Mouse (Mus musculus): ENCODE measurements around the gene Gsap. TPM values are rescaled to one million over a fixed set of nuclear protein-coding genes. Genes with fewer than 3 reads are reported as not detected.
"Not testable (repeated sequence)": the region's sequence is repeated elsewhere in the genome, so short reads cannot be mapped to it uniquely, and the experiment has no call there.

The Gsap gene
- polyA plus RNA-seq, 1 experiment, result 17.7 TPM

GRCm38 (mm10) chr5:21255551-21256132 is 69.6 kb downstream of the Gsap start:
- DNase-seq (ENCODE audit: extremely low spot score in 1 of 2, low spot score in 1 of 2), result no peak

- DNase-seq (ENCODE audit: extremely low spot score in 1 of 2, low spot score in 1 of 2), result no peak
Measured at GRCm38 (mm10) chr5:21257126-21257525, 71.1 kb downstream of the Gsap start.

- no peak for DNase-seq (ENCODE audit: extremely low spot score in 1 of 2, low spot score in 1 of 2)
Measured at GRCm38 (mm10) chr5:21257806-21258205, 71.8 kb downstream of the Gsap start.

GRCm38 (mm10) chr5:21260746-21261145 is 74.7 kb downstream of the Gsap start:
- no peak for DNase-seq (ENCODE audit: extremely low spot score in 1 of 2, low spot score in 1 of 2)

- DNase-seq (ENCODE audit: extremely low spot score in 1 of 2, low spot score in 1 of 2), result no peak
Measured at GRCm38 (mm10) chr5:21261202-21261844, 75.3 kb downstream of the Gsap start.

GRCm38 (mm10) chr5:21263202-21264055 is 77.4 kb downstream of the Gsap start:
- DNase-seq (ENCODE audit: extremely low spot score in 1 of 2, low spot score in 1 of 2), result no peak

GRCm38 (mm10) chr5:21264352-21265021 is 78.4 kb downstream of the Gsap start:
- no peak for DNase-seq (ENCODE audit: extremely low spot score in 1 of 2, low spot score in 1 of 2)

GRCm38 (mm10) chr5:21265049-21265448 is 79.0 kb downstream of the Gsap start:
- peak; percentile 63 to 96 for DNase-seq (ENCODE audit: extremely low spot score in 1 of 2, low spot score in 1 of 2)

GRCm38 (mm10) chr5:21267090-21267489 is 81.0 kb downstream of the Gsap start:
- DNase-seq (ENCODE audit: extremely low spot score in 1 of 2, low spot score in 1 of 2), result no peak

GRCm38 (mm10) chr5:21269446-21269845 is 83.4 kb downstream of the Gsap start:
- DNase-seq (ENCODE audit: extremely low spot score in 1 of 2, low spot score in 1 of 2), result no peak

- no peak for DNase-seq (ENCODE audit: extremely low spot score in 1 of 2, low spot score in 1 of 2)
Measured at GRCm38 (mm10) chr5:21270756-21271155, 84.7 kb downstream of the Gsap start.

GRCm38 (mm10) chr5:21271386-21272354 is 85.6 kb downstream of the Gsap start:
- DNase-seq (ENCODE audit: extremely low spot score in 1 of 2, low spot score in 1 of 2), result no peak

- not testable (repeated sequence) for DNase-seq (ENCODE audit: extremely low spot score in 1 of 2, low spot score in 1 of 2)
Measured at GRCm38 (mm10) chr5:21277685-21278084, 91.6 kb downstream of the Gsap start.

- DNase-seq (ENCODE audit: extremely low spot score in 1 of 2, low spot score in 1 of 2), result no peak
Measured at GRCm38 (mm10) chr5:21283356-21284062, 97.5 kb downstream of the Gsap start.

- DNase-seq (ENCODE audit: extremely low spot score in 1 of 2, low spot score in 1 of 2), result no peak
Measured at GRCm38 (mm10) chr5:21288658-21289435, 102.8 kb downstream of the Gsap start.

GRCm38 (mm10) chr5:21290594-21290993 is 104.5 kb downstream of the Gsap start:
- DNase-seq (ENCODE audit: extremely low spot score in 1 of 2, low spot score in 1 of 2), result no peak

- DNase-seq (ENCODE audit: extremely low spot score in 1 of 2, low spot score in 1 of 2), result no peak
Measured at GRCm38 (mm10) chr5:21295683-21296082, 109.6 kb downstream of the Gsap start.

- DNase-seq (ENCODE audit: extremely low spot score in 1 of 2, low spot score in 1 of 2), result no peak
Measured at GRCm38 (mm10) chr5:21299076-21299755, 113.2 kb downstream of the Gsap start.

Data from frontal cortex, adult 2 months (tissue).